Mouse (Mus musculus) midbrain, embryonic 14.5 days (tissue): ENCODE data around the gene Gm5483. TPM values are rescaled to one million over a fixed set of nuclear protein-coding genes. Genes with fewer than 3 reads are reported as not detected.
"Not testable (repeated sequence)": the region's sequence is repeated elsewhere in the genome, so short reads cannot be mapped to it uniquely, and the experiment has no call there.

Source experiments
- ATAC-seq: fragments of 200-750 bp; cut with Nextera tagmentation; 2 replicates; pipeline ENCODE4 v1.8.0; 2017; ENCODE audit warnings: moderate number of reproducible peaks, moderate library complexity; ENCODE audit not compliant: low FRiP score, low TSS enrichment
- DNase-seq: peaks from one replicate; pipeline ENCODE4 v3.0.0-alpha.2; 2015
- H3K27ac ChIP-seq: fragments of 300-500 bp; sonication (generic); replicated peaks from 2 replicates; pipeline ENCODE4 v1.5.1; 2014; ENCODE audit warnings: mild to moderate bottlenecking, low read depth, low read length, moderate library complexity
- H3K27me3 ChIP-seq: fragments of 300-500 bp; sonication (generic); 2 replicates; pipeline ENCODE4 v1.6.1; 2014; ENCODE audit warnings: low read length, control low read depth, mixed read lengths; ENCODE audit not compliant: control insufficient read depth, insufficient read depth
- H3K36me3 ChIP-seq: fragments of 300-500 bp; sonication (generic); 2 replicates; pipeline ENCODE4 v1.6.1; 2014; ENCODE audit warnings: low read length, control low read depth; ENCODE audit not compliant: control insufficient read depth, insufficient read depth
- H3K4me1 ChIP-seq: fragments of 300-500 bp; sonication (generic); 2 replicates; pipeline ENCODE4 v1.6.1; 2014; ENCODE audit warnings: mild to moderate bottlenecking, antibody characterized with exemption, low read length, control low read depth; ENCODE audit not compliant: control insufficient read depth, insufficient read depth
- H3K4me2 ChIP-seq: fragments of 300-500 bp; sonication (generic); 2 replicates; pipeline ENCODE4 v1.6.1; 2014; ENCODE audit warnings: mild to moderate bottlenecking, low read length, moderate library complexity
- H3K4me3 ChIP-seq: fragments of 300-500 bp; sonication (generic); replicated peaks from 2 replicates; pipeline ENCODE4 v1.5.1; 2014; ENCODE audit warnings: low read depth, low read length
- H3K9ac ChIP-seq: fragments of 300-500 bp; sonication (generic); replicated peaks from 2 replicates; pipeline ENCODE4 v1.6.1; 2014; ENCODE audit warnings: mild to moderate bottlenecking, low read length, moderate library complexity
- H3K9me3 ChIP-seq: fragments of 300-500 bp; sonication (generic); 2 replicates; pipeline ENCODE4 v1.6.1; 2016; ENCODE audit warnings: low read length, control low read depth, mixed read lengths; ENCODE audit not compliant: control insufficient read depth
- WGBS: fragments of 180-500 bp; shearing (Covaris S2); extraction: QIAGEN DNeasy Blood & Tissue Kit; methylation state at CpG from one replicate; pipeline ENCODE4 v1.1.7; 2014; 5-methylcytosine and 5-hydroxymethylcytosine counted together
- polyA plus RNA-seq: library from polyadenylated mRNA; unstranded; fragments of >200 nt; fragmentation: Nextera tagmentation; extraction: Ambion mirVana; gene quantifications from 2 replicates; pipeline ENCODE4 v1.2.1, GENCODE M21; 2014

Gene Gm5483
- polyA plus RNA-seq, 1 experiment from 2014 or later, result not detected

DNA sequence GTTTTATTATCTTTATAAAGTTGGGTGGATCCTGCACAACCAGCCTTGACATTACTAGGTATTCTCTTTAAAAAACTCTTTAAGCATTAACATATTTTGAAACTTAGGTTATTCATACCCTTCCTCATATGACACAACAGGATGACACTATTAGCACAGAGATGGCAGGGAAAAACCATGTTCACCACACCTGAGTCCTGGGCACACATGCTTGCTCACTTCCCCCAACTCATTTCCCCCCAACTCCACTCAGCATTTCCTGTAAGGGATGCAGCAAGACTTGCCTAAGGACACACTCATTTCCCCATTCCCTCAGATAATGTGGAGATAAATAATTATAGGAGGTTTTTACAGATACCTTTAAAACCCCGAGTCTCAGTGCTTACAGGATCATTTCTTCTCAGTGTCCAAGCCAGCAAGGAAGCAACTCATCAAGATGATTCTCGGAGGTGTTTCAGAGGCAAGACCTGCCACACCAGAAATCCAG lies 26.0 kb downstream of the Gm5483 start, which contains the start of gene Gm5416:
TSS of gene Gm5416 (plus strand) at position 437 of the 487 bp plus-strand sequence.
- ATAC-seq (no peak), DNase-seq (no peak)
- Histone ChIP-seq H3K9ac (no peak within 1 kb of the TSS), H3K4me2 (no peak within 1 kb of the TSS), H3K27ac (no peak within 1 kb of the TSS), H3K9me3 (no peaks in the 10 kb centered on the region), H3K27me3 (no peaks in the 10 kb centered on the region), H3K4me1 (no peaks in the 10 kb centered on the region), H3K4me3 (no peak within 1 kb of the TSS), H3K36me3 (no peaks in the 10 kb centered on the region)
- 88% methylated on average over 2 of the region's 2 CpGs for WGBS

DNA sequence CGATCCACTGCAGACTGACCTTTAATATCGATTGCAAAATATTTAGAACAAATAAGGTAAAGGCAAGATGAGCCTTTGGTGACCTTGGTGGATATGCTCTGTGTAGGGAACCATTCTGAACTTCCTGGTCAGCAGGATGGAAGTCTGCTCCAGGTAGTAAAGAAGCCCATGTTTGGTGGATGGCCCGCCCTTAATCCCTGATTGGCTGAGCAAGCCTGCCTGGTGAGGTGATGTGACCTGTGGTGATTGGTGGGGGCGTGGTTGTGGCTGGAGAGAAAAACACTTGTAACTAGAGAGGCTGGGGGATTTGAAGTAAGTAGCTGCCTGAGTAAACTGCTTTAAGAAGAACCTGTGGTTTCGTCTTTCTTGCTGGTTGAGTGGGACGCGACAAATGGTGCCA lies 37.2 kb downstream of the Gm5483 start, which contains the start of gene 2010005H15Rik:
TSS of gene 2010005H15Rik (plus strand) at position 301 of the 400 bp plus-strand sequence.
- ATAC-seq, H3K27me3 ChIP-seq: not testable (repeated sequence)

More for the DNA sequence above, 37.2 kb downstream of the Gm5483 start, which contains the start of gene 2010005H15Rik:
- H3K9ac ChIP-seq, DNase-seq, H3K9me3 ChIP-seq, H3K27ac ChIP-seq, H3K4me1 ChIP-seq, H3K4me2 ChIP-seq, H3K36me3 ChIP-seq, H3K4me3 ChIP-seq: not testable (repeated sequence)
- 97% methylated on average over 7 of the region's 7 CpGs for WGBS

Other genes with a start within 250 kb of the Gm5483 start
- gene Parp9, start 245.7 kb upstream of the Gm5483 start, polyA plus RNA-seq, result 0.30 and 3.3 TPM in 2 replicates
- 0.55 and 2.8 TPM in 2 replicates for gene Dtx3l, start 245.1 kb upstream of the Gm5483 start, polyA plus RNA-seq
- 73.4 and 104 TPM in 2 replicates for gene Kpna1, start 205.5 kb upstream of the Gm5483 start, polyA plus RNA-seq
- gene Wdr5b, start 143.0 kb upstream of the Gm5483 start, polyA plus RNA-seq, result 14.4 and 16.9 TPM in 2 replicates
- gene Fam162a, start 112.6 kb upstream of the Gm5483 start, polyA plus RNA-seq, result 126 and 132 TPM in 2 replicates
- gene Ccdc58, start 112.5 kb upstream of the Gm5483 start, polyA plus RNA-seq, result 27.7 and 29.7 TPM in 2 replicates
- gene Csta1, start 53.0 kb upstream of the Gm5483 start, polyA plus RNA-seq, result not detected in 2 replicates
- gene Stfa2l1, start 27.4 kb upstream of the Gm5483 start, polyA plus RNA-seq, result not detected in 2 replicates
- not detected in 2 replicates for gene Gm5416, start 26.2 kb downstream of the Gm5483 start, polyA plus RNA-seq
- not detected in 2 replicates for gene 2010005H15Rik, start 37.3 kb downstream of the Gm5483 start, polyA plus RNA-seq
- not detected in 2 replicates for gene Stfa1, start 92.7 kb downstream of the Gm5483 start, polyA plus RNA-seq
- not detected in 2 replicates for gene BC117090, start 150.1 kb downstream of the Gm5483 start, polyA plus RNA-seq
- gene BC100530, start 183.5 kb downstream of the Gm5483 start, polyA plus RNA-seq, result 0.37 TPM in 1 of 2 replicates, not detected in the other
- gene Stfa2, start 224.2 kb downstream of the Gm5483 start, polyA plus RNA-seq, result not detected in 2 replicates